Mouse (Mus musculus) cortical plate, adult 2 months (tissue): ENCODE measurements around the gene Gm3336.

Source experiments
- CTCF ChIP-seq: fragments of 200-500 bp; IDR thresholded peaks from 2 replicates; pipeline ENCODE4 v1.5.1; 2011; ENCODE audit warnings: mild to moderate bottlenecking, control low read depth, low read length; ENCODE audit not compliant: insufficient read depth; ENCODE audit errors: extremely low read depth
- POLR2A ChIP-seq: fragments of 200-500 bp; IDR thresholded peaks from 2 replicates; pipeline ENCODE4 v1.6.1; 2011; ENCODE audit warnings: mild to moderate bottlenecking, low read length, control low read depth; ENCODE audit not compliant: insufficient read depth; ENCODE audit errors: extremely low read depth

- no peak for TF ChIP-seq CTCF
- no peak for TF ChIP-seq POLR2A
These were observed 27.1 kb upstream of the Gm3336 start for GRCm38 (mm10) chr8:70691230-70691629.
